Mouse (Mus musculus) A20 (cell line): Measurements from ENCODE around the gene Rassf8.

Experiments used
- DNase-seq: peaks from one replicate; pipeline ENCODE4 v3.0.0-alpha.2; 2011; ENCODE audit warnings: low read depth, low spot score

Gene Rassf8

DNA sequence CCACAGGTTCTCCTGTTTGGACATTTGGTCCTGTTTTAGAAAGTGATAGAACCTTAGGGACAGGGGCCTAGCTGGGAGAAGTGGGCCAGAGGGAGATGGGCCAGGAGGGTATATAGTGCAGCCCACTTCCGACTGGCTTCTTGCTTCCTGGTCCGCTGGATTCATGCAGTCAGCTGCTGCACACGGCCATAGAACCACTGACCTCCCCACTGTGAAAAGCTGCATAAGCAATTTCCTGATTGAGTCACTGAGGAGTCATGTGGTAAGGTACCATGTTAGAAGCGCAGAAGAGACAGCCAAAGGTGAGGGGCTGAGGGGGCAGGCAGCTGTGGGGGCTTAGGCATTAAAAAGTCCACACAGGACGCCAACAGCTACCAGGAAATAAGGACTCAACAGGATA is 75.7 kb downstream of the Rassf8 start:
- DNase-seq = no peak

- DNase-seq = no peak
These were observed 76.6 kb downstream of the Rassf8 start for GRCm38 (mm10) chr6:145823103-145823502.

DNA sequence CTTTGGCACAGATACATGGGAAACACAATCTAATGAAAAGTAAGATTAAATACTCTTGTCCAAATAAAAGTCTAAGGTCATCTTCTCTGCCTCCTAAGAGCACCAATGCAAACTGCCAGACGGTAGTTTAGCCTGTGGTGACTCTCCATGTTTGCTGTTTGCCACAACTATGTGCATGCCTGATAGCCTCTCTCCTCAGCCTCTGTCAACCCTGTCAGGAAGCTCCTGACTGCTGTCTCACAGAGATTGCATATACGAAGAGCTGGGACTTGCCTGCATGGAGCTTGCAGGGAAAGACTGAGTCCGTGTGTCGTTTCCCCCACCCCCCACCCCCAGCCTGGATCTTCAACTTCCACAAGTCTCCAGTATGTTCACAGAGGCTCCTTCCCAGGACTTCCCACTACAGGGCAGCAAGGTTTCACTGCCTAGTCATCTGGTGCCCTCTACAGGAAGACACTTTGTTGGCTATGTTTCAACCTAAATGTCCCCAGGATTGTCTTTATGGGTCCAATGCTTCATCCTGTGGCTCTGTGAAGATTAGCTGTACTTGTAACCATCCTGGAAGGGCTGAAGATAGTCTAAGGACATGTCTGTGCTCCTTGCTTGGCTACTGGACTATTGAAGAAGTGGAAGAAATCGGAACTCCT is 77.2 kb downstream of the Rassf8 start:
- DNase-seq = peak; percentile 31

DNA sequence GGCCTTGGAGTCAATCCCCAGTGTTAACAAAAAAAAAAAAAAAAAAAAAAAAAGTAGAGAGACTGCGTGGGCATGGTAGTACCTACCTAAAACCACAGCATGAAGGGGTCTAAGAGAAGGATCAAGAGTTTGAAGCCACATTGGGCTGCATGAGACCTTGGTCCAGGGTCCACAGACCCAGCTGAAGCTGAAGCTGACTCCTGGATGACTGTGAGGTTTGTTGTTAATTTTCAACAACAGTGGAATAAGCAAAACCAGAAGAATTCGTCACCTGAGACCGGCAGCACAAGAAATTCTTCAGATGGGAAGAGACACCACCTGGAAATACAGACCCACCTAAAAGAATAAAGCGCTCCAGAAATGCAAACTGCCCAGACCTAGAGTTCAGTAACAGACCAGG is 79.8 kb downstream of the Rassf8 start:
- DNase-seq = no peak

DNA sequence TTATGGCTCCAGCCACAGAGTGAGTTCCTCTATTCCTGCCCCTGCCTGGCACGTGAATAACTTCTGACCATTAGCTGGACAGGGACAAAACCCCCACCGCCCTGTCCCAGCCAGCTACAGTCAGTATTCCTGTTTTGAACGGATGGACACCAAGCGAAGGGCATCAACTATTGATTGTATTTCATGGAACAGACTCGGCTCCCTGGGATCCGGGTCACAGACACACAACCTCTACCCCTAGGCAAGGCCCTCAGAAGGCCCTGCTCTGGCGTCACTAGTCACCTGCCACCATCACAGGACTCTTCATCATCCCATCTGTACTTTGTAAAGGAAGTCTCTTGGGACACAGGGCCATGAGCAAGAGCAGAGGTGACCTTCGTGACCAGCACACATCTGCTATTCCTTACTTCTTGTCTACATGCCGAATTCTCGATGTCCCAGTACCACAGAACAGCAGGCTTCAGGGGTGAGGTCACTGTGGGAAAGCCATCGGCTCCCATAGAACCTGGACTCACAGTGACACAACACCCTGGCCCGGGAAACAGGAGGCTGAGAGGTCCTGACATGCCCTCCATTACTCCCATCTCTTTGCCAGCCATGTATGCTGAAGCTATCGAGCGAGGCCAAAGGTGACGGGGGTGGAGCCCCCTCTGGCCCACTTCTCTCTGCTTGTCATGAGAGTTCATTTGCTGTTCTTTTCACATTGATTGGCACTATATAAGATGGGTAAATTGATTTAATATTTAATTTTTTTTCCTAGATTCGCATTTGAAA is 82.7 kb downstream of the Rassf8 start:
- DNase-seq = no peak

GRCm38 (mm10) chr6:145830117-145830516 is 83.6 kb downstream of the Rassf8 start:
- peak; percentile 86 for DNase-seq

GRCm38 (mm10) chr6:145830617-145831016 is 84.1 kb downstream of the Rassf8 start:
- no peak for DNase-seq

GRCm38 (mm10) chr6:145832927-145833326 is 86.4 kb downstream of the Rassf8 start:
- DNase-seq = no peak

GRCm38 (mm10) chr6:145835359-145835758 is 88.8 kb downstream of the Rassf8 start:
- DNase-seq = peak; percentile 74

- peak; percentile 92 for DNase-seq
These were observed 99.1 kb downstream of the Rassf8 start for GRCm38 (mm10) chr6:145845611-145846010.

- DNase-seq = no peak
These were observed 99.5 kb downstream of the Rassf8 start for GRCm38 (mm10) chr6:145846076-145846475.

DNA sequence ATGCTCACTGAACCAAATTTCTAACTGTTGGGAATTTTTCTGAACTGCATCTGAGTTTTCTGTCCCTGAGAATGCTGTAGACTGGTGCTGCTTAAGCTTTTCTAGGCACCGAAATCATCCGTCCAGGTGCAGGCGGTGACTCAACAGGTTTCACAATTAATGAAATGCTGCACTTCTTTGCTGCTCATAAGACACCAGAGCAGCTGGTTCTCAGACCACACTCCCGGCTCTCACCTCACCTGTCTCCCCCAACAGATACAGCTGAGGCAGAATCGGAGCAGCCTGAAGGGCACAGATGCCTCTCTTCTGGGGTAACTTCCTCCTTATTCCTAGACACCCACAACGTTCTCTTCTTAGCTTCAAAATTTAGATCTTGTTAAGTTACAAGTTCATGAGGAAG is 100.4 kb downstream of the Rassf8 start:
- DNase-seq = peak; percentile 89

DNA sequence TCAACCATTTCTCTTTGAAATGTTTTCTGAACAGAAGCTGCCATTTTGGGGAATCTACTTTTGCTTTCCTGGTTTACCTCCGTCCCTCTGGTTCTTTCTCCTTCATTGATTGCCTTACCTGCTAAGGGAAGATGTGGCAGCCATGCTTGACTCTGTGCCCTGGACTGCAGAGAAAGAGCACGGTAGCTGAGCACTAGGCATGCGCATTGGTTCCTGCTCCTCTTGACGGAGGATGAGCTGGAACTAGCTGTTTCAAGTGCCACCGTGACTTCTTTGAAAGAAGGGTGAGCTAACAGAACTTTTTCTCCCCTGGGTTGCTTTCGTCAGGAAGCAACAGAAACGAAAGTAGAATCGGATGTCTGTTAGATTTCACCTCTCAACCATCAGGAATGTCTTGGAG is 101.1 kb downstream of the Rassf8 start:
- DNase-seq = no peak

GRCm38 (mm10) chr6:145850789-145851188 is 104.2 kb downstream of the Rassf8 start:
- no peak for DNase-seq

DNA sequence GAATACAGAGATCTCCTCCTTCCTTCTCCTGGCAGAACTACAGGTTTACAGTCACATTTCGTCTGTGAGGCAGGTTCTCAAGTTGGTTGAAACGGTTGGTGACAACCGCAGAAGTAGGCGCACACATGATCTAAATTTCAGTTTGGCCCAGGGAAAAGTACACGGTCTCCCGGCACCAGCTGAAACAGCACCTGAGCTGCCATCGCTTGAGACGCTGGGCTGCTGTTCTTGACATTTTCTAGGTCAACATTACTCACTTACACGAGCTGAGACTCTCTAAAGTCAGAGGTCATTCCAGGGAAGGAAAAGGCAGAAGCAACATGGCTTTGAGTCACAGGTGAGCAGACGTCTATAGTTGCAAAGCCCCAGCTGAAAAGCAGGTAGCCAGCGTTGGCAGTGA is 105.4 kb downstream of the Rassf8 start:
- no peak for DNase-seq

DNA sequence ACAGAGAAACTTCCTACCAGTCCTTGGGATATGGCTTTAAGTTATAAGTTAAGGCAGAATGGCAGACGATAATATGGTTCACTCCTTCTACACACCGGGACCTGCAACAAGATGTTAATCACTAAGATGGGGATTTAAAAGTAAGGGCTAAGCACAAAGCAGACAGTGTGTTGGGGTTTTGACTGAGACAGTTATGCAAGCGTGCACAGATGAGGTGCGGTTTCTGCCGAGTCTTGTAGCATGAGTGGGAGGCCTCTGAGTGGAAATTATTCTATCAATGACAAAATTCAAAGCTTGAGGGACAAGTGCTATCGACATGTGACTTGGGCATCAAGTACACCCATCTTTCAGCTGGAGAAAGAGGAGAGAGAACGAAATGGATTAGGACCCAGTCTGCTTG is 106.2 kb downstream of the Rassf8 start:
- no peak for DNase-seq

DNA sequence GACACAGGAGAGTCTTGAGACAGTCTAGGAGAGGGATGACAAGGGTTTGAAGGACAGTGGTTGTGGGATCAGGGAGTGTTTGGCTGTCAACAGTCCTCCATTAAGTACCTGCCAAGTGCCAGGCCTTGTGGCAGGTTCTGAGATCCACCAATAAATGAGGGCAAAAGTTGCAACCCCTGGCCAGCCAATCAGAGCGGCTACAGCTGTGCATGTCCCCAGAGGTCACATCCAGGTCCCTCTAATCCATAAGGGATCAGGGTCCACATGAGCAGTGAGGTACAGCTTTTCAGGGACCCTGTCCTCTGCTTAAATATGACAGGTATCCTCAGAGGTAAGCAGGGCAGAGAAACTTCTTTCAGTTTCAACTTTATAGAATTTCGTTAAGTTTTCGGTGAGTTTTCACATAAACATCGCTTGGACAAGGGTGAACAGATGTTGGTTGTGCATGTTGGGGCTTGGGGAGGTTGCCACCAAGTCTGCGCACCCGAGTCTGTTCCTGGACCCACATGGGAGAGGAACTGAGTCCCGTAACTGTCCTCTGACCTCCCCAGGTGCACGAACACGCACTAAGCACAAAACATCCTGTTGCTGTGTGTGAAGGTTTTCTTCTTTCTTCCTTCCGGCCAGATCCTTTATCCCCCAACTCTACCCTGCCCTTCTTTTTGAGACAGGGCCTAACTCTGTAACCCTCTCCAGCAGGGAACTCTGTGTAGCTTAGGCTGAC is 107.0 kb downstream of the Rassf8 start:
- peak; percentile 27 for DNase-seq

DNA sequence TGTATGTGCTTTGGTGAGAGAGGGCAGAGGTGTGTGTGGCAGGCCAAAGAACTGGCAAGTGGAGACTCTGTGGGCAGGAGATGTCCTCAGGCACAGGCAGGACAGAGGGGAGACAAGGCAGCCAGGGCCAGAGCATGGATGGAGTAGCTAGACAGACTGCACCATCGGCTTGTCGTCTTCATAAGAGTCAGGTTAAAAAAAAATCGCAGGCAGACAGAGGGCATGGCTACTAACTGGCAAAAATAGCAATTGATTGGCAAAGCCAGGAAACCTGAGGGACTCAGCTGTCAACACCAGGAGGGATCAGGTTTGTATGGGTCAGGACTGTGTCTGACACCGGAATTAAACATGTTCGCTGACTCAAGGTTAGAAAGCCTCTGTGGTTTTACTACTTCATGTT is 108.2 kb downstream of the Rassf8 start:
- DNase-seq = no peak

DNA sequence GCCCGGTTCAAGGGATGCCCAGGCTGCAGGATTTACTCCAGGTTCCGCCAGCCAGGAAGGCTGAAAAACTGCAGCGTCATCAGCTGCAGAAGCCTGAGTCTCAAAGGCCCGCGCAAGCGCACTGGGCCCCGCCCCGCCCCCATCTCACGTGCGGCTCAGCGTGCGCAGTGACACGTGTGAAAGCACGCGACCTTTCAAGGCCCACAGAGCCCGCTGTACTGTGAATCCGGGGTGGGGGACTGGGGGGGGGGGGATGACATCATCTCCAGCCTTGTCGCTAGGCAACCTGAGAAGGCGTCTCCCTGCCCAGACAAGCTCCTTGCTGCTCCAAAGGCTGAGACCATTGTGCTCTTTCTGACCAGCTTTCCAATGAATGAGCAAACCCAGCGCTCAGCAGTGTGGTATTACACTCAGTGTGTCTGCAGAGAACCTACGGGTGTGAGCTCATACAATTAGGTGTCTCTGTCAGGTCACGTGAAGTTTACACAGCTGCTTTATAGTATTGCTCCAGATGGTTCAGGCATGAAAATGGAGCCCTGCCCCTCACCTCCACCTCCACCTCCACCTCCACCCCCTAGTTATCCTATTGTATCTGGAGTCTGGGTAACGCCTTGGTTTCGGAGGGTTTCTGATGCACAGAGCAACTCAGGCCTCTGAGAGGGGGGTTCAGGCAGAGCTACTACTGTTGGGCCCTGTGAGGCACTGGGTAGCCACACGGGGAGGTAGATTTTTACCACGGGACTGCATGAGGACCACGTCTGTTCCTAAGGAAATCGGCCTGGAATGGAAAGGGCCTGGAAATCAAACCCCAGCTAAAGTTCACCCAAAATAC is 109.4 kb downstream of the Rassf8 start:
- peak; percentile 82 for DNase-seq

DNA sequence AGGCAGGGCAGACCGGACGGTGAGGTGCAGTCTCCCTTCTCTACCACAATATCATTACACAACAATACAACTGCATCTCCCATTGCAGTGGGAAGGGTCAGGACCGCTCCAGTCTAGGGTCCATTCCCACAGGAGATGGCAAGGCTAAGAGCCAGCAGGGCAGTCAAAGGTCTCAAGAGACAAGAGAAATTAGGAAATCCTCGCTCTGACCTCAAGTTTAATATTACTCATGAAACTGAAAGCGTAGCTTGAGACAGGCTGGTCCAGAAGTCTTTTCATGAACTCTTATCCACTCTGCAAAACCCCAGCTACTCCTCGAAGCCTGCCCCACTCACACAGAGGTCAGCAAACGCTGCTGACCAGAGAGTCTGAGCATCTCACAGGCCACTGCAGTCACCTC is 110.9 kb downstream of the Rassf8 start:
- no peak for DNase-seq

DNA sequence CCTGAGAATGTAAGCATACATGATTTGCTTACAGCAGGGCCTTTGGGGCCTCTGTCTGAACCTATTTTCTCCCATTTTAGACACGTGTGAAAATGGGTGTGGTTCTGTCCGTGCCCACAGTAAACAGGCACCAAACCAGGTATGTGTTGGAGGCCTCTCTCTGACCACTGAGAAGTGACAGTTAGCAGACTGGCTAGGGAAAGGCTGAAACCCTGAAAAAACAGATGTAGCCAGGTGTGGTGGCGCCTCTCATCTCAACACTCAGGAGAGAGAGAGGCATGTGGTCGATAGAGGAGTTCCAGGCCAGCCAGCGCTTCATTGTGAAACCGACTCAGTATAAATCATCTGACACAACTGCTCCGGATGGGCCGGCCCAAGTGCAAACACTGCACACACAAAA is 111.9 kb downstream of the Rassf8 start:
- peak; percentile 59 for DNase-seq

DNA sequence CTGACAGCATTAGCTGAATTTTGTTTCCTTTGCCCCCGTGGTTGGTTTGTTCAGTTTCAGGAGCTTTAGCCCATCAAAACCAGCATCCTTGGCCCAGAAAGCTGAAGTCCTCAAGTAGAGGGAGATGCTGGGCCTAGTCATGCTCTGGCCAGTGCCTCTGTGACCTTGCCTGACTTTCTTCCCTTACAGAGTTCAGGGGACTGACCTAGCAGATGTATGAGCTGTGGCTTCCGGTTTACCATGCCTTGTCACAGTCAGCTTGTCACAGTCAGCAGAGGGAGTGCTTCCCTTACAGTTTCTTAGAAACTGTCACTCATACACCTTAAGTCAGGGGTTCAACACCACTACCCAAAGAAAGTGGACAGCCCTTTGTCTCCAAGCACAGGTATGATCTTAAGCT is 113.8 kb downstream of the Rassf8 start:
- DNase-seq = peak; percentile 75
